Mouse (Mus musculus) midbrain, embryonic 12.5 days (tissue): ENCODE results near the gene Pth. TPM values are rescaled to one million over a fixed set of nuclear protein-coding genes. Genes with fewer than 3 reads are reported as not detected.

Experiments used
- ATAC-seq: fragments of 200-750 bp; cut with Nextera tagmentation; 2 replicates; pipeline ENCODE4 v1.8.0; 2017; ENCODE audit warnings: low read depth, moderate TSS enrichment, moderate library complexity; ENCODE audit not compliant: low FRiP score
- H3K27ac ChIP-seq: fragments of 300-500 bp; sonication (generic); replicated peaks from 2 replicates; pipeline ENCODE4 v1.5.1; 2016; ENCODE audit warnings: mild to moderate bottlenecking
- H3K27me3 ChIP-seq: fragments of 300-500 bp; sonication (generic); 2 replicates; pipeline ENCODE4 v1.6.1; 2016; ENCODE audit warnings: mild to moderate bottlenecking
- H3K36me3 ChIP-seq: fragments of 300-500 bp; sonication (generic); 2 replicates; pipeline ENCODE4 v1.6.1; 2016
- H3K4me1 ChIP-seq: fragments of 300-500 bp; sonication (generic); 2 replicates; pipeline ENCODE4 v1.6.1; 2016
- H3K4me2 ChIP-seq: fragments of 300-500 bp; sonication (generic); replicated peaks from 2 replicates; pipeline ENCODE4 v1.6.1; 2016; ENCODE audit warnings: mild to moderate bottlenecking, moderate library complexity
- H3K4me3 ChIP-seq: fragments of 300-500 bp; sonication (generic); 2 replicates; pipeline ENCODE4 v1.5.1; 2016; ENCODE audit warnings: mild to moderate bottlenecking
- H3K9ac ChIP-seq: fragments of 300-500 bp; sonication (generic); replicated peaks from 2 replicates; pipeline ENCODE4 v1.6.1; 2016; ENCODE audit warnings: mild to moderate bottlenecking, moderate library complexity
- H3K9me3 ChIP-seq: fragments of 300-500 bp; sonication (generic); 2 replicates; pipeline ENCODE4 v1.6.1; 2016; ENCODE audit warnings: mild to moderate bottlenecking
- WGBS: fragments of 180-500 bp; shearing (Covaris S2); methylation state at CpG from one replicate; pipeline ENCODE4 v1.1.7; 2016; 5-methylcytosine and 5-hydroxymethylcytosine counted together
- polyA plus RNA-seq: library from polyadenylated mRNA; unstranded; fragments of >200 nt; fragmentation: Nextera tagmentation; extraction: Ambion mirVana; gene quantifications from 2 replicates; pipeline ENCODE4 v1.2.1, GENCODE M21; 2016

Gene Pth
- polyA plus RNA-seq = not detected in 2 replicates

- Histone ChIP-seq H3K4me1 (no peaks in the 10 kb centered on the region), H3K9me3 (no peaks in the 10 kb centered on the region), H3K27me3 (no peaks in the 10 kb centered on the region), H3K36me3 (no peaks in the 10 kb centered on the region), H3K9ac (no peak within 1 kb of the TSS), H3K4me3 (no peak within 1 kb of the TSS), H3K4me2 (no peak within 1 kb of the TSS), H3K27ac (no peak within 1 kb of the TSS)
- 93% methylated on average over 2 of the region's 2 CpGs for WGBS
- ATAC-seq = no peak
These were observed at the start of gene Pth for GRCm38 (mm10) chr7:113388470-113388869. TSS of gene Pth (minus strand) at chr7:113388570.

- H3K4me2 ChIP-seq = no peak overlapping the region
- no peaks in the 10 kb centered on the region for H3K36me3 ChIP-seq
- no peak overlapping the region for H3K9ac ChIP-seq
- H3K4me1 ChIP-seq = no peaks in the 10 kb centered on the region
- H3K27ac ChIP-seq = no peak overlapping the region
- ATAC-seq = no peak
- no peaks in the 10 kb centered on the region for H3K27me3 ChIP-seq
- no peak overlapping the region for H3K4me3 ChIP-seq
- H3K9me3 ChIP-seq = no peaks in the 10 kb centered on the region
- 88% methylated on average over 10 of the region's 10 CpGs for whole genome bisulfite sequencing
These were observed 47.9 kb upstream of the Pth start for GRCm38 (mm10) chr7:113436312-113436711.

GRCm38 (mm10) chr7:113434286-113434685 lies 45.9 kb upstream of the Pth start:
- Histone ChIP-seq H3K36me3 (no peaks in the 10 kb centered on the region), H3K27ac (no peak overlapping the region), H3K4me3 (no peak overlapping the region), H3K4me2 (no peak overlapping the region), H3K4me1 (no peaks in the 10 kb centered on the region), H3K27me3 (no peaks in the 10 kb centered on the region), H3K9me3 (no peaks in the 10 kb centered on the region), H3K9ac (no peak overlapping the region)
- WGBS = 30% methylated on average over 4 of the region's 4 CpGs
- ATAC-seq = no peak

- Histone ChIP-seq H3K36me3 (no peaks in the 10 kb centered on the region), H3K4me2 (no peak overlapping the region), H3K4me1 (no peaks in the 10 kb centered on the region), H3K27me3 (no peaks in the 10 kb centered on the region), H3K9me3 (no peaks in the 10 kb centered on the region), H3K27ac (no peak overlapping the region), H3K4me3 (no peak overlapping the region), H3K9ac (no peak overlapping the region)
- no peak for ATAC-seq
- 89% methylated on average over 3 of the region's 3 CpGs for WGBS
These were observed 45.1 kb upstream of the Pth start for GRCm38 (mm10) chr7:113433451-113433850.

GRCm38 (mm10) chr7:113432891-113433290 lies 44.5 kb upstream of the Pth start:
- Histone ChIP-seq H3K36me3 (no peaks in the 10 kb centered on the region), H3K9me3 (no peaks in the 10 kb centered on the region), H3K4me1 (no peaks in the 10 kb centered on the region), H3K27me3 (no peaks in the 10 kb centered on the region), H3K27ac (no peak overlapping the region), H3K4me3 (no peak overlapping the region), H3K9ac (no peak overlapping the region), H3K4me2 (no peak overlapping the region)
- WGBS = 89% methylated on average over 4 of the region's 4 CpGs
- ATAC-seq = no peak

GRCm38 (mm10) chr7:113420771-113421170 lies 32.4 kb upstream of the Pth start:
- Histone ChIP-seq H3K27ac (no peak overlapping the region), H3K27me3 (no peaks in the 10 kb centered on the region; the same call in 1 of the 2 replicates), H3K36me3 (no peaks in the 10 kb centered on the region), H3K4me1 (no peaks in the 10 kb centered on the region), H3K9ac (no peak overlapping the region), H3K9me3 (no peaks in the 10 kb centered on the region), H3K4me3 (no peak overlapping the region), H3K4me2 (no peak overlapping the region)
- ATAC-seq = no peak
- 91% methylated on average over 1 of the region's 1 CpGs for WGBS

- Histone ChIP-seq H3K27ac (no peak overlapping the region), H3K9me3 (no peaks in the 10 kb centered on the region), H3K4me3 (no peak overlapping the region), H3K4me2 (no peak overlapping the region), H3K27me3 (no peaks in the 10 kb centered on the region; the same call in 1 of the 2 replicates), H3K9ac (no peak overlapping the region), H3K36me3 (no peaks in the 10 kb centered on the region), H3K4me1 (no peaks in the 10 kb centered on the region)
- WGBS = 64% methylated on average over 4 of the region's 4 CpGs
- ATAC-seq = no peak
These were observed 30.9 kb upstream of the Pth start for GRCm38 (mm10) chr7:113419070-113419782.

GRCm38 (mm10) chr7:113416536-113416935 lies 28.2 kb upstream of the Pth start:
- Histone ChIP-seq H3K4me1 (no peaks in the 10 kb centered on the region), H3K36me3 (no peaks in the 10 kb centered on the region), H3K27me3 (no peaks in the 10 kb centered on the region; the same call in 1 of the 2 replicates), H3K27ac (no peak overlapping the region), H3K9me3 (no peaks in the 10 kb centered on the region), H3K9ac (no peak overlapping the region), H3K4me3 (no peak overlapping the region), H3K4me2 (no peak overlapping the region)
- WGBS = 95% methylated on average over 1 of the region's 1 CpGs
- ATAC-seq = no peak

GRCm38 (mm10) chr7:113415256-113415655 lies 26.9 kb upstream of the Pth start:
- Histone ChIP-seq H3K4me1 (no peaks in the 10 kb centered on the region), H3K27me3 (no peaks in the 10 kb centered on the region; the same call in 1 of the 2 replicates), H3K9me3 (no peaks in the 10 kb centered on the region), H3K4me2 (no peak overlapping the region), H3K4me3 (no peak overlapping the region), H3K27ac (no peak overlapping the region), H3K9ac (no peak overlapping the region), H3K36me3 (no peaks in the 10 kb centered on the region)
- no peak for ATAC-seq
- WGBS = 94% methylated on average over 3 of the region's 3 CpGs

- Histone ChIP-seq H3K9ac (no peak overlapping the region), H3K27ac (no peak overlapping the region), H3K4me3 (no peak overlapping the region), H3K4me2 (no peak overlapping the region), H3K9me3 (no peaks in the 10 kb centered on the region), H3K36me3 (no peaks in the 10 kb centered on the region), H3K27me3 (no peaks in the 10 kb centered on the region), H3K4me1 (no peaks in the 10 kb centered on the region)
- no peak for ATAC-seq
- 63% methylated on average over 5 of the region's 5 CpGs for WGBS
These were observed 20.3 kb upstream of the Pth start for GRCm38 (mm10) chr7:113408712-113409111.

- H3K27me3 ChIP-seq = no peaks in the 10 kb centered on the region
- no peaks in the 10 kb centered on the region for H3K4me1 ChIP-seq
- ATAC-seq = no peak
- H3K4me3 ChIP-seq = no peak overlapping the region
- no peak overlapping the region for H3K4me2 ChIP-seq
- no peak overlapping the region for H3K27ac ChIP-seq
- no peaks in the 10 kb centered on the region for H3K36me3 ChIP-seq
- no peaks in the 10 kb centered on the region for H3K9me3 ChIP-seq
- H3K9ac ChIP-seq = no peak overlapping the region
These were observed 9.7 kb upstream of the Pth start for GRCm38 (mm10) chr7:113398083-113398482.

- H3K9me3 ChIP-seq = no peaks in the 10 kb centered on the region
- 90% methylated on average over 4 of the region's 4 CpGs for WGBS
- no peaks in the 10 kb centered on the region for H3K36me3 ChIP-seq
- ATAC-seq = no peak
- no peak overlapping the region for H3K4me3 ChIP-seq
- no peaks in the 10 kb centered on the region for H3K4me1 ChIP-seq
- no peak overlapping the region for H3K27ac ChIP-seq
- no peaks in the 10 kb centered on the region for H3K27me3 ChIP-seq
- no peak overlapping the region for H3K9ac ChIP-seq
- no peak overlapping the region for H3K4me2 ChIP-seq
These were observed 8.3 kb upstream of the Pth start for GRCm38 (mm10) chr7:113396661-113397060.

GRCm38 (mm10) chr7:113391619-113392018 lies 3.2 kb upstream of the Pth start:
- Histone ChIP-seq H3K9ac (no peak overlapping the region), H3K36me3 (no peaks in the 10 kb centered on the region), H3K27ac (no peak overlapping the region), H3K9me3 (no peaks in the 10 kb centered on the region), H3K4me3 (no peak overlapping the region), H3K27me3 (no peaks in the 10 kb centered on the region), H3K4me2 (no peak overlapping the region), H3K4me1 (no peaks in the 10 kb centered on the region)
- ATAC-seq = no peak
- 91% methylated on average over 2 of the region's 2 CpGs for WGBS
